Mouse (Mus musculus): ENCODE results near the gene Sept14. TPM values are rescaled to one million over a fixed set of nuclear protein-coding genes. Genes with fewer than 3 reads are reported as not detected.

The Sept14 gene
- total RNA-seq, 1 experiment from 2014 or later, result not detected

DNA sequence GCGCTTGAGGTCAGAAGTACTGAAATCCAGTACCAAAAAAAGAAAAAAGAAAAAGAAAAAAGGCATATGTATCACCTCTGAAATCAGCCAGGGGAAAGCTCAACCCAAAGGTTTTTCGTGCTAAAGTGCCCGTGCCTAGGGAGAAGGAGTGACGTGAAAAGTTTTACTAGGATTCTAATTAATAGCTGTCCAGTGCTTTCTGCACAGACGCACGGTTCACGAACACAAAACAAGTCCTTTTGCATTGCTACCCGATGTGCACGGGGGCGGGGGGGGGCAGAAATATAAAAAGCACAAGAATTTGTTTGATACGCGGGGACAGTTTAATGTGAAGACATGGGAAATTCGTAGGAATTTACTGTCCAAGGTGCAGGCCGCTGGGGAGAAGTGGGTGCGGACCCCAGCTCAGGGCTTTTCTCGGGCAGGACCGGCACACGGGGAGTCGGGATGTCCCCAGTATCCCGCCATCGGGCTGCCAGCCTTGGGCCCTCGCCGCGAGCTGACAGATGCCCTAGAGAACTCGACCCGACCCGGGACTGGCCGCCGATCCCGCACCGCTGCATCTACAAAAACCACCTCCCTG lies 38.8 kb downstream of the Sept14 start:
- DNase-seq, result no peak

DNA sequence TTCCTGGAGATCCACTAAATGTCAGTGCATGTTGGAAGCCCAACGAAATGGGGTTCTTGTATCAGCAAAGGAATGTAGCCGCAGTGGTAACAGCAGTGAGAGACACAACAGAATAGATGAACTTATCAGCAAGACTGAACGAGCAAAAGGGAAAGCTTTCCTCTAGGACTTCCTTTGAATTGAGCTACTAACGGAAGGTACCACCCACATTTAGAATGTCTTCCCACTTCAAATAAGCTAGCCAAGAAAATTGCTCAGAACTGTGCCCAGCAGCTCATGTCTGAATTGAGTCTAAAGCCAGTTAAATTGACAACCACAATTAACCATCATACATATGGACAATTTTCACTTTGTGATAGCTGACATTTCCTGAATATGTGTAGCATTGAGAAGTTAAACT lies 40.5 kb downstream of the Sept14 start:
- no peak for DNase-seq

DNA sequence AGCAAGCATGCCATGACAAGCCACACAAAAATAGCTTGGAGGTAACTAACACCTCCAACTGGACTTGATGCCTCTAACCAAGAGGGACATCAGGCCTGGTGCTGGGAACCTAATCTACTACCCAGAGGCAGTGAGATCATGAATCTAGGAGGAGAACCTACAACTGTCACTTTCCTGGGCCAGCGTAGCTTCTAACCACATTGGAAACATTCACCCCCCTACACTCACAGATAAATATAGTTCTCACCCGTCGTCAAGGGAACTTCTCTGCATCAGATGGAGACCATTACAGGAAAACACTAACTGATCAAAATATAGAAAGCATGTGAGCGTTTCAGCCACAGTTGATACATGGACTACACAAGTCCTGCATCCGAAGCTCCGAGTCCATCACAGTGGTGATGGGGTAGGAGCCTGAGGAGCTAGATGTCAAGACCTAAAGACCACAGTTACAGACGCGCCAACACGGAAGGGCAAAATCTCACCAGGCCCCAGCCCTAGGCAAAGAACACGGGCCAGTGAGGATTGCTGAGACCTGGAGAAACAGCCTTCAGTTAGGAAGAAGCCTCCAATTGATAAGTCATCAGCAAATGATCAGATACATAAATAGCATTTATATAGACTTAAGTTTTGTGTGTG lies 41.9 kb downstream of the Sept14 start:
- DNase-seq, result no peak

DNA sequence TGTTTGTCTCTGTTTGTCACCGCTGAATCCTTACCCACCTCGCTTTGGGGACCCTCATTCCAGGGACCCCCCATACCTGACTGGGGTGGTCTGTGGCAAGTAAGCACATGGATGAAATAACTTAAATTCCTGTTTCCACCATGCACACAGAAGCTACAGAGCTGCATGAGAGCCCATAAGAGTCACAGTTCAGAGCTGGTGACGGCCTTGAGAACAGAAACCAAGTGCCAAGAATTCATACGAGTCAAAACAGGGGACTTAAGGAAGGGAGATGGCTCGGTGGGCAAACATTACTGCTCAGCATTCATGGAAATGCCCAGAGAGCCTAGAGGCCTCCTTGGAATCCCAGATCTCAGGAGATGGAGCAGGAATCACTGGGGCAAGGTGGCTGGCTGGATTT lies 44.2 kb downstream of the Sept14 start:
- no peak for DNase-seq

DNA sequence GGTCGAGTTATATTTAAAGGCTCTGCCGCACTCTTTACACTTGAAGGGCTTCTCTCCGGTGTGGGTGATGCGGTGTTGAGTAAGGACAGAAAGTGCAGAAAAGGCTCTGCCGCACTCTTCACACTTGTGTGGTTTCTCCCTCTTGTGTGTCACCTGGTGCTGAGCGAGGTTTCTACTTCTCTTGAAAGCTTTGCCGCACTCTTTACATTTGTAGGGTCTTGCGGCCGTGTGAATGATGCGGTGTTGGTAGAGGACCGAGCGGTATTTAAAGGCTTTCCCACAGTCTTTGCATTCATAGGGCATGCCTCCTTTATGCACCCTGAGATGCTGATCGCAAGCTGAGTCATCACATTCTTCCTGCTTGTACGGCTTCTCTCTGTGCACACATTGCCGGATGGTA lies 50.4 kb downstream of the Sept14 start:
- DNase-seq, result no peak

DNA sequence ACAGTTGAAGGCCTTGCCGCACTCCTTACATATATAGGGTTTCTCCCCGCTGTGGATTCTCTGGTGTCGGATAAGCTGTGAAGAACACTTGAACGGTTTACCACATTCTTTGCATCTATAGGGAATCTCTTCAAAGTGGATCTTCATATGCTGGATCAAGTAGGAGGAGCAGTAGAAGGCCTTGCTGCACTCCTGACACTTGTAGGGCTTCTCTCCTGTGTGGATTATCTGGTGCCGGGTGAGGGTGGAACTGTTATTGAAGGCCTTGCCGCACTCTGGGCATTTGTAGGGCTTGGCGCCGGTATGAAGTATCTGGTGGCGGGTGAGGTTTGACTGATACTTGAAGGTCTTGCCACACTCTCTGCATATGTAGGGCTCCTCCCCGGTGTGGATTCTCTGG lies 51.3 kb downstream of the Sept14 start:
- DNase-seq, result no peak

DNA sequence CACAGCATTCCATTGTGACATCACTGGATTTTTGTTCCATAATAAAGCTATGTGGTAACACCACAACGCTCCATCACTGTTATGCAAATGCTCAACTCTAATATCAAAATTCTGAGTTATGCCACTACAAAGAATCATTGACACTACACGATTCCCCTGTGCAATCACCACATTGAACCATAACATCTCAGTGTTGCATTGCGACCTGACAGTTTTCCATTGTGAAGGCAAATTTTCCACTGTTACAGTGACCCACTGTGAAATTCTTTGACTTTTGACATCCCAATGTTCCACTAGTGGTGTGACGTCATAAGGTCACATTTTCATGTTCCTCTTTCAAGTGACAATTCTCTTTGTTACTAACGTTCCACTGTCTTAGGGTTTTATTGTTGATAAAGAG lies 57.5 kb downstream of the Sept14 start:
- DNase-seq, result no peak

Other genes with a start within 250 kb of the Sept14 start
- gene Sfswap, start 207.3 kb downstream of the Sept14 start, total RNA-seq (2021), result 57.9 and 65.5 TPM in 2 replicates
- gene Mmp17, start 124.3 kb downstream of the Sept14 start, total RNA-seq (2021), result 1.2 and 1.7 TPM in 2 replicates
- 2.9 and 3.2 TPM in 2 replicates for gene Zfp11, start 38.4 kb downstream of the Sept14 start, total RNA-seq (2021)
- 90.9 and 98.1 TPM in 2 replicates for gene Mrps17, start 7.0 kb upstream of the Sept14 start, total RNA-seq (2021)
- gene Nipsnap2, start 16.6 kb upstream of the Sept14 start, total RNA-seq (2021), result 116 and 119 TPM in 2 replicates
- 25.3 and 26.7 TPM in 2 replicates for gene Psph, start 78.9 kb upstream of the Sept14 start, total RNA-seq (2021)
- gene Sumf2, start 138.5 kb upstream of the Sept14 start, total RNA-seq (2021), result 39.5 and 44.8 TPM in 2 replicates
- gene Chchd2, start 179.0 kb upstream of the Sept14 start, total RNA-seq (2021), result 932 and 939 TPM in 2 replicates
- gene Zbed5, start 187.2 kb upstream of the Sept14 start, total RNA-seq (2021), result 1.6 and 1.7 TPM in 2 replicates
- gene Phkg1, start 190.0 kb upstream of the Sept14 start, total RNA-seq (2021), result 1.2 and 1.7 TPM in 2 replicates
- gene Nupr1l, start 200.0 kb upstream of the Sept14 start, total RNA-seq (2021), result 4.3 and 5.9 TPM in 2 replicates
- gene Vkorc1l1, start 233.5 kb upstream of the Sept14 start, total RNA-seq (2021), result 30.1 and 31.2 TPM in 2 replicates